In genomic region chrX:159626907-159627587, GRCm38 (mm10) we compare ENCODE assay signal across 8 mouse cellular contexts. TPM values are rescaled to one million over a fixed set of nuclear protein-coding genes. Genes with fewer than 3 reads are reported as not detected.
DNase-seq lines count a peak whose midpoint lies in the region; ATAC-seq and TF ChIP-seq lines count a peak whose summit lies in the region.

Sh3kbp1 (plus strand) TSS chrX:159627272.

- no peaks in the 10 kb centered on the region for H3K9me3 ChIP-seq in ES-E14 (ENCODE audit: control insufficient read depth, insufficient read depth, low read depth, low read length)
- H3K9me3 ChIP-seq in forebrain, embryonic 16.5 days (ENCODE audit: control insufficient read depth, low read length), result no peaks in the 10 kb centered on the region
- no peaks in the 10 kb centered on the region for H3K9me3 ChIP-seq in neural tube, embryonic 14.5 days (ENCODE audit: control insufficient read depth, low read length)

- WGBS in forebrain, embryonic 16.5 days, result 30% methylated on average over 49 of the region's 60 CpGs
- WGBS in large intestine, adult 2 months, result 14% methylated on average over 60 of the region's 60 CpGs
- WGBS in neural tube, embryonic 14.5 days, result 11% methylated on average over 41 of the region's 60 CpGs

- H3K36me3 ChIP-seq in ES-E14 (ENCODE audit: control insufficient read depth, insufficient read depth, low read length, poor library complexity, severe bottlenecking), result no peaks in the 10 kb centered on the region
- H3K36me3 ChIP-seq in forebrain, embryonic 16.5 days (ENCODE audit: control insufficient read depth, insufficient read depth), result no peaks in the 10 kb centered on the region
- no peaks in the 10 kb centered on the region for H3K36me3 ChIP-seq in neural tube, embryonic 14.5 days (ENCODE audit: control insufficient read depth, insufficient read depth, low read length)

- H3K4me1 ChIP-seq in ES-E14 (ENCODE audit: control insufficient read depth in 2 of 2, insufficient read depth in 2 of 2, low read length in 2 of 2, poor library complexity in 1 of 2), result peaks cover 0 to 2% of the 10 kb centered on the region in 2 experiments; a peak in 1 of 4 replicates
- no peaks in the 10 kb centered on the region for H3K4me1 ChIP-seq in forebrain, embryonic 16.5 days (replicated peaks; ENCODE audit: control insufficient read depth, insufficient read depth, low read length)
- H3K4me1 ChIP-seq in neural tube, embryonic 14.5 days (ENCODE audit: control insufficient read depth, insufficient read depth, low read length), result no peaks in the 10 kb centered on the region

- H3K4me2 ChIP-seq in forebrain, embryonic 16.5 days (ENCODE audit: low read length), result peak within 1 kb of the TSS; percentile 63
- H3K4me2 ChIP-seq in neural tube, embryonic 14.5 days (ENCODE audit: low read depth, low read length), result peak within 1 kb of the TSS; percentile 50

- peak; percentile 83 for ATAC-seq in forebrain, embryonic 16.5 days
- ATAC-seq in neural tube, embryonic 14.5 days (ENCODE audit: low read depth), result peak; percentile 85

- H3K27me3 ChIP-seq in forebrain, embryonic 16.5 days (replicated peaks; ENCODE audit: control insufficient read depth, insufficient read depth, low read length), result no peaks in the 10 kb centered on the region
- H3K27me3 ChIP-seq in neural tube, embryonic 14.5 days (ENCODE audit: control insufficient read depth, insufficient read depth, low read length), result no peaks in the 10 kb centered on the region

- intact Hi-C loops in heart, postnatal 14 days (cut with DNase I), result loop anchor here (2.0 to 5.0 kb wide), 4 partner anchors 124 to 490 kb away; no protein-coding TSS in a partner anchor

- peak within 1 kb of the TSS; percentile 80 for H3K9ac ChIP-seq in ES-E14 (ENCODE audit: insufficient read depth, low read depth, low read length, poor library complexity, severe bottlenecking)
- H3K9ac ChIP-seq in forebrain, embryonic 16.5 days (replicated peaks; ENCODE audit: low read depth, low read length), result peak within 1 kb of the TSS; percentile 78
- H3K9ac ChIP-seq in neural tube, embryonic 14.5 days (replicated peaks; ENCODE audit: low read depth, low read length), result peak within 1 kb of the TSS; percentile 62

- H3K4me3 ChIP-seq in ES-E14 (ENCODE audit: insufficient read depth in 1 of 2, low read depth in 1 of 2, low read length in 2 of 2, poor library complexity in 1 of 2, severe bottlenecking in 1 of 2), result peak within 1 kb of the TSS; percentile 75 to 97
- peak within 1 kb of the TSS; percentile 66 for H3K4me3 ChIP-seq in forebrain, embryonic 16.5 days (replicated peaks; ENCODE audit: low read length)
- H3K4me3 ChIP-seq in neural tube, embryonic 14.5 days (ENCODE audit: low read depth, low read length), result peak within 1 kb of the TSS; percentile 53

- peak; percentile 15 for DNase-seq in ES-E14 (ENCODE audit: low read depth, low spot score)
- DNase-seq in cerebellum, adult 18-20 months, result peak; percentile 46 to 61
- peak; percentile 76 to 82 for DNase-seq in heart, postnatal 14 days
- DNase-seq in large intestine, adult 2 months (ENCODE audit: low read depth, low spot score), result peak; percentile 8
- DNase-seq in lung, adult 18-20 months, result peak; percentile 61 to 64
- DNase-seq in thymus, adult 18-20 months, result peak; percentile 48 to 55

- no peak within 1 kb of the TSS for H3K27ac ChIP-seq in ES-E14 (ENCODE audit: insufficient read depth, low read depth, low read length, poor library complexity, severe bottlenecking)
- H3K27ac ChIP-seq in forebrain, embryonic 16.5 days (ENCODE audit: low read length), result peak within 1 kb of the TSS; percentile 84
- H3K27ac ChIP-seq in neural tube, embryonic 14.5 days (ENCODE audit: low read depth, low read length), result peak within 1 kb of the TSS; percentile 76

- in situ Hi-C loops in ES-E14 (cut with MboI; ENCODE audit: low sequenced_read_pairs in 2 of 2, unreplicated experiment in 2 of 2), result loop anchor here in 1 of 2 experiments (25.0 kb wide), 1 partner anchor 335 kb away; no protein-coding TSS in a partner anchor

TF ChIP-seq in ES-E14, 5 proteins besides CTCF, POLR2A, EP300 and RAD21:
- peak; percentile 73 for TF ChIP-seq CHD2 (IDR thresholded peaks at IDR 0.05; ENCODE audit: low read depth, low read length)
- no peak for TF ChIP-seq ZNF384 (IDR thresholded peaks at IDR 0.05; ENCODE audit: low read depth, low read length)
- no peak for TF ChIP-seq MAFK (IDR thresholded peaks at IDR 0.05; ENCODE audit: insufficient read depth, low read depth, low read length)
- no peak for TF ChIP-seq HCFC1 (IDR thresholded peaks at IDR 0.05; ENCODE audit: borderline replicate concordance, insufficient read depth, low read length)
- TF ChIP-seq ZC3H11A (IDR thresholded peaks at IDR 0.05; ENCODE audit: borderline replicate concordance, low read depth, low read length), result no peak

RNA-seq across cellular contexts. Expression of gene Sh3kbp1, which starts in this region (rescaled TPM):
- total RNA-seq in ES-E14 (2012; rRNA removed), result 5.2 and 8.5 TPM in 2 replicates
- polyA plus RNA-seq in forebrain, embryonic 16.5 days (2015; fragmentation: Nextera tagmentation; extraction: Ambion mirVana), result 52.3 and 57.5 TPM in 2 replicates
- total RNA-seq in heart, postnatal 14 days (2021), result 100 to 1,000 TPM; 143 to 157 TPM
- 6.9 and 7.4 TPM in 2 replicates for polyA plus RNA-seq in large intestine, adult 2 months (2012; rRNA removed)
- polyA plus RNA-seq in neural tube, embryonic 14.5 days (2014; fragmentation: Nextera tagmentation; extraction: Ambion mirVana), result 48.6 and 57.6 TPM in 2 replicates

Comparison
In these comparisons a context has a peak if more than half of its experiments do, and no peak if none do; other contexts are left out.
1. RNA of gene Sh3kbp1 (total RNA-seq): 143 to 157 TPM in heart, postnatal 14 days; 5.2 to 8.5 TPM in ES-E14; every median in the first group is over 10 times any median in the second.
2. DNase-seq: peak in every context shown above with its lines; median percentile 79 in heart, postnatal 14 days; 62 in lung, adult 18-20 months; 54 in cerebellum, adult 18-20 months; 52 in thymus, adult 18-20 months; 15 in ES-E14; 8 in large intestine, adult 2 months.
3. Peak in every context shown above with its lines, with median percentiles within 50 percentile points of each other: H3K4me3 ChIP-seq and H3K9ac ChIP-seq.